21 mouse cellular contexts compared by ENCODE assay signal in the genomic region with DNA sequence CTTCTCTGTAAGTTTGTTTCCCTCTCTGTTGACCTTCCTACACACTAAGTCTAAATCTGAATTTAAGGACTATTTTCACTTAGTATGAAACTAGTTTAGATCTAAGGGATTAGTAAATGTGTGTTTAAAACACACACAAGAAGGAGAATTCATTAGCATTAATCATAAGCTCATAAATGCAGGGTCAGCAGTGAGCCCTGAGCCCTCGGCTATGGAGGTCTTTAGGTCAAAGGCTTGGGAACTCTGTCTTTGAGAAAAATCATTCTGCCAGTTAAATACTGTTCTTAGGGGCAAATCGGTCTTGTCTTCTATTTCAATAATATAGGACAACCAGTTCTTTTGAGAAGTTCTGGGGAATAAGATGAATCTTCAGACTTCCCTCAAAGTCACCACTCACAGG. TPM values are rescaled to one million over a fixed set of nuclear protein-coding genes. Genes with fewer than 3 reads are reported as not detected.
"Had no signal": no experiment of that assay in that cellular context is flagged by ENCODE, and none has a peak within 500 bp of the region (broad histone marks: within the 10 kb centered on the region; RNA-seq: fewer than 3 reads in every experiment).

No protein-coding gene starts in this region.

- ATAC-seq: hindbrain, postnatal 0 days; inflammation-experienced regulatory T-cells, adult 6 months; lung, postnatal 0 days; midbrain, embryonic 15.5 days had no signal

- H3K4me3 ChIP-seq: left cerebral cortex, adult 2 months; liver, embryonic 13.5 days; midbrain, embryonic 12.5 days; midbrain, embryonic 15.5 days; neural tube, embryonic 12.5 days; neural tube, embryonic 15.5 days had no signal

- H3K36me3 ChIP-seq: liver, embryonic 13.5 days; midbrain, embryonic 12.5 days; midbrain, embryonic 15.5 days; neural tube, embryonic 12.5 days; neural tube, embryonic 15.5 days had no signal

- DNase-seq: layer of hippocampus, postnatal 36 days; liver, embryonic 13.5 days; lung, embryonic 14.5 days; right cerebral cortex, adult 18-20 months; right cerebral cortex, postnatal 14 days; right cerebral cortex, postnatal 4 days; thymus, adult 2 months; thymus, postnatal 14 days; thymus, postnatal 4 days had no signal

- H3K4me1 ChIP-seq: liver, embryonic 13.5 days had no signal

- H3K27ac ChIP-seq: hindbrain, postnatal 0 days; kidney, postnatal 0 days; left cerebral cortex, adult 2 months; liver, embryonic 13.5 days; macrophage; midbrain, embryonic 12.5 days; midbrain, embryonic 15.5 days; neural tube, embryonic 12.5 days; neural tube, embryonic 15.5 days; stomach, postnatal 0 days had no signal

- H3K9me3 ChIP-seq: liver, embryonic 13.5 days; midbrain, embryonic 12.5 days; midbrain, embryonic 15.5 days; neural tube, embryonic 12.5 days; neural tube, embryonic 15.5 days had no signal

- H3K4me2 ChIP-seq: liver, embryonic 13.5 days; lung, embryonic 14.5 days; midbrain, embryonic 12.5 days; midbrain, embryonic 15.5 days; neural tube, embryonic 12.5 days; neural tube, embryonic 15.5 days had no signal

- H3K9ac ChIP-seq: liver, embryonic 13.5 days; lung, embryonic 14.5 days; midbrain, embryonic 12.5 days; midbrain, embryonic 15.5 days; neural tube, embryonic 12.5 days; neural tube, embryonic 15.5 days had no signal

RNA-seq across cellular contexts. Expression of a gene that starts 1.9 kb away (rescaled TPM):
- total RNA-seq: megakaryocyte, adult 5-6 weeks had no signal
- polyA plus RNA-seq: macrophage had no signal
